ENCODE assay signal across 12 mouse cellular contexts in the genomic region with DNA sequence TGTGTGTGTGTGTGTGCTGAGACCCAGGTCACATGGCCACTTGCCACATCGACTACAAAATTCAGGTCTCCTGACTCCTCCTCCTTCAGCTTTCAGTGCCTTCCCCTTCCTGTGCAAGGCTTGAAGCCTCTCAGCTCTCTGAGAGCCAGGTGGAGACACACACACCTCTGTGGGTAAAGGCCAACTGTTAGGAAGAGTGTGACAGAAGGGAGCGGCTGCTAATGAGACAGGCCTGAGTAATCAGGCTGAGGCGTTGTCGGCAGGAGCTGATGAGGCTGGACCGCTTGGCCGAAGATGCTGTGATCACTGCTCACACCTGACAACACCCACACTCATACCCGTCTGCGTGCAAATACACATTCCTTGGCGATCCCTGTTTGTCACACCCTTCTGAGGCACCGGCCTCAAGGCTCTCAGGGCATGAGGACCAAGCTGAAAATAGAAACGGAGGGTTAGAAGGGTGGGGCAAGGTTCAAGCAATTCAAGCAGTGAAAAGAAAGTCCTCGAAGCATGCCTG.
DNase-seq lines count a peak whose midpoint lies in the region; ATAC-seq and TF ChIP-seq lines count a peak whose summit lies in the region.
"Had no signal": no experiment of that assay in that cellular context is flagged by ENCODE, and none has a peak within 500 bp of the region (broad histone marks: within the 10 kb centered on the region; RNA-seq: fewer than 3 reads in every experiment).

No protein-coding gene starts in this region.

- no peak overlapping the region for H3K9ac ChIP-seq in kidney, embryonic 15.5 days
- H3K9ac ChIP-seq: embryonic facial prominence, embryonic 15.5 days; liver, embryonic 13.5 days; midbrain, embryonic 12.5 days had no signal

- 0 out of 2 replicates have a peak, but pooled peaks cover 3% of the 10 kb centered on the region for H3K36me3 ChIP-seq in kidney, embryonic 15.5 days
- H3K36me3 ChIP-seq: embryonic facial prominence, embryonic 15.5 days; midbrain, embryonic 12.5 days had no signal

- peak; percentile 38 for DNase-seq in kidney, adult 11 months
- DNase-seq in cerebellum, adult 8-10 months: peak; percentile 39
- peak; percentile 23 for DNase-seq in kidney, postnatal 10 days
- DNase-seq in ovary, adult 18-20 months (ENCODE audit: low spot score): no peak
- no peak for DNase-seq in embryo, embryonic 10.5 days (ENCODE audit: low spot score)
- DNase-seq: liver, embryonic 13.5 days had no signal

- no peak for ATAC-seq in kidney, embryonic 15.5 days (replicated peaks; ENCODE audit: low FRiP score)
- ATAC-seq in frontal cortex, adult (ENCODE audit: low TSS enrichment): no peak
- ATAC-seq: inflammation-experienced regulatory T-cells, adult 6 months had no signal

- H3K4me1 ChIP-seq in kidney, embryonic 15.5 days: peaks cover 34% of the 10 kb centered on the region
- H3K4me1 ChIP-seq in olfactory bulb, adult 2 months (ENCODE audit: control insufficient read depth, insufficient read depth, low read length): peaks cover 9% of the 10 kb centered on the region
- H3K4me1 ChIP-seq: midbrain, embryonic 12.5 days had no signal

- H3K9me3 ChIP-seq in kidney, embryonic 15.5 days (replicated peaks): no peaks in the 10 kb centered on the region
- H3K9me3 ChIP-seq: embryonic facial prominence, embryonic 15.5 days; midbrain, embryonic 12.5 days had no signal

- no peak overlapping the region for H3K27ac ChIP-seq in kidney, embryonic 15.5 days
- H3K27ac ChIP-seq in olfactory bulb, adult 2 months (ENCODE audit: insufficient read depth, low read depth, low read length): no peak overlapping the region
- H3K27ac ChIP-seq: embryonic facial prominence, embryonic 15.5 days; liver, embryonic 13.5 days; midbrain, embryonic 12.5 days had no signal

- no peak overlapping the region for H3K4me2 ChIP-seq in kidney, embryonic 15.5 days
- H3K4me2 ChIP-seq: embryonic facial prominence, embryonic 15.5 days; liver, embryonic 13.5 days; midbrain, embryonic 12.5 days had no signal

- TF ChIP-seq CTCF in olfactory bulb, adult 2 months (IDR thresholded peaks at IDR 0.05; ENCODE audit: insufficient read depth, low read depth, low read length): 0 out of 2 replicates have a peak, but pooled peaks have one; percentile 12

- H3K4me3 ChIP-seq in kidney, embryonic 15.5 days (replicated peaks): no peak overlapping the region
- H3K4me3 ChIP-seq in olfactory bulb, adult 2 months (ENCODE audit: insufficient read depth, low read depth, low read length): no peak overlapping the region
- H3K4me3 ChIP-seq: embryonic facial prominence, embryonic 15.5 days; liver, embryonic 13.5 days; midbrain, embryonic 12.5 days had no signal

- TF ChIP-seq POLR2A in olfactory bulb, adult 2 months (IDR thresholded peaks at IDR 0.05; ENCODE audit: insufficient read depth, low read depth, low read length): no peak

- no peaks in the 10 kb centered on the region for H3K27me3 ChIP-seq in kidney, embryonic 15.5 days
- H3K27me3 ChIP-seq: embryonic facial prominence, embryonic 15.5 days; liver, embryonic 13.5 days; midbrain, embryonic 12.5 days had no signal

- 77% methylated on average over 12 of the region's 12 CpGs for WGBS in kidney, embryonic 15.5 days
- 86% methylated on average over 12 of the region's 12 CpGs for WGBS in olfactory bulb, adult 2 months

Comparison
In these comparisons a context has a peak if more than half of its experiments do, and no peak if none do; other contexts are left out.
1. DNase-seq: peak in kidney, adult 11 months (single experiment), cerebellum, adult 8-10 months (single experiment) and kidney, postnatal 10 days (single experiment); none in ovary, adult 18-20 months (single experiment) and embryo, embryonic 10.5 days (single experiment).